Mouse (Mus musculus) CH12.LX (cell line): ENCODE measurements around the gene Rgp1. TPM values are rescaled to one million over a fixed set of nuclear protein-coding genes. Genes with fewer than 3 reads are reported as not detected.

ENCODE experiments used
- DNase-seq: peaks from one replicate; pipeline ENCODE4 v3.0.0-alpha.2; 2013; ENCODE audit errors: extremely low read depth
- H3K27ac ChIP-seq: 2 replicates; pipeline ENCODE4 v1.5.1; 2012; ENCODE audit warnings: low read depth, mild to moderate bottlenecking, control low read depth, moderate library complexity; ENCODE audit not compliant: insufficient read depth
- H3K27me3 ChIP-seq: replicated peaks from 2 replicates; pipeline ENCODE3; 2012; ENCODE audit warnings: inconsistent platforms
- H3K36me3 ChIP-seq, 2 experiments: replicated peaks in 1 of 2; 2 replicates each; pipeline versions ENCODE3 to v1.6.1; 2012; ENCODE audit warnings: inconsistent platforms in 1 of 2, low read length in 1 of 2, mild to moderate bottlenecking in 1 of 2, mixed read lengths in 1 of 2, moderate library complexity in 1 of 2; ENCODE audit not compliant: control insufficient read depth in 1 of 2, insufficient read depth in 1 of 2
- H3K4me1 ChIP-seq, 2 experiments: 2 replicates each; pipeline ENCODE4 v1.6.1; 2012; ENCODE audit warnings: inconsistent platforms in 1 of 2, moderate library complexity in 1 of 2; ENCODE audit not compliant: insufficient read depth in 2 of 2, control insufficient read depth in 1 of 2
- H3K4me2 ChIP-seq: 2 replicates; pipeline ENCODE4 v1.6.1; 2012; ENCODE audit warnings: low read depth, mild to moderate bottlenecking, control low read depth; ENCODE audit not compliant: poor library complexity, insufficient read depth, severe bottlenecking
- H3K4me3 ChIP-seq, 3 experiments: fragments of 150-350 bp in 1 of 3; sonication (generic) in 1 of 3; replicated peaks in 1 of 3; 2 replicates each; pipeline versions ENCODE3 to v1.5.1; 2011 to 2012; ENCODE audit warnings: low read depth in 2 of 3, low read length in 2 of 3, mild to moderate bottlenecking in 2 of 3, moderate library complexity in 2 of 3, control low read depth in 1 of 3, improper control_type of control experiment in 1 of 3, inconsistent platforms in 1 of 3, mixed read lengths in 1 of 3; ENCODE audit not compliant: poor library complexity in 1 of 3
- H3K79me2 ChIP-seq: replicated peaks from 2 replicates; pipeline ENCODE4 v1.6.1; 2012; ENCODE audit warnings: mild to moderate bottlenecking, moderate library complexity; ENCODE audit not compliant: control insufficient read depth, poor library complexity, insufficient read depth, severe bottlenecking; ENCODE audit errors: extremely low read depth
- H3K9ac ChIP-seq: 2 replicates; pipeline ENCODE4 v1.6.1; 2012; ENCODE audit warnings: low read depth, mild to moderate bottlenecking, control low read depth, moderate library complexity; ENCODE audit not compliant: insufficient read depth
- H3K9me3 ChIP-seq: replicated peaks from 2 replicates; pipeline ENCODE3; 2012; ENCODE audit warnings: low read length, inconsistent platforms, mixed read lengths
- BHLHE40 ChIP-seq: IDR thresholded peaks from 2 replicates; pipeline ENCODE4 v1.6.1; 2011; ENCODE audit warnings: mild to moderate bottlenecking, low read depth, low read length, improper control_type of control experiment
- CHD2 ChIP-seq: IDR thresholded peaks from 2 replicates; pipeline ENCODE4 v1.6.1; 2011; ENCODE audit warnings: low read length, improper control_type of control experiment
- CTCF ChIP-seq, 2 experiments: IDR thresholded peaks in 1 of 2; conservative IDR thresholded peaks in 1 of 2; 2 replicates each; pipeline ENCODE4 v1.5.1; 2011 to 2012; ENCODE audit warnings: low read depth in 2 of 2, low read length in 2 of 2, improper control_type of control experiment in 1 of 2, inconsistent platforms in 1 of 2, mild to moderate bottlenecking in 1 of 2, moderate library complexity in 1 of 2
- E2F4 ChIP-seq: IDR thresholded peaks from 2 replicates; pipeline ENCODE4 v1.6.1; 2011; ENCODE audit warnings: low read depth, low read length, improper control_type of control experiment; ENCODE audit not compliant: insufficient replicate concordance
- ELF1 ChIP-seq: IDR thresholded peaks from 2 replicates; pipeline ENCODE4 v1.6.1; 2014; ENCODE audit warnings: low read depth, mild to moderate bottlenecking, inconsistent platforms, low read length, improper control_type of control experiment
- EP300 ChIP-seq: IDR thresholded peaks from 2 replicates; pipeline ENCODE4 v1.6.1; 2011; ENCODE audit warnings: low read length, improper control_type of control experiment
- HCFC1 ChIP-seq: IDR thresholded peaks from 2 replicates; pipeline ENCODE4 v1.6.1; 2012; ENCODE audit warnings: low read depth, mild to moderate bottlenecking, inconsistent platforms, low read length, improper control_type of control experiment
- JUND ChIP-seq: conservative IDR thresholded peaks from 2 replicates; pipeline ENCODE4 v1.6.1; 2011; ENCODE audit warnings: low read depth, low read length, improper control_type of control experiment
- MAX ChIP-seq: IDR thresholded peaks from 2 replicates; pipeline ENCODE4 v1.6.1; 2011; ENCODE audit warnings: low read length, improper control_type of control experiment
- NELFE ChIP-seq: IDR thresholded peaks from 2 replicates; pipeline ENCODE4 v1.6.1; 2011; ENCODE audit warnings: low read depth, low read length, improper control_type of control experiment
- RAD21 ChIP-seq: IDR thresholded peaks from 2 replicates; pipeline ENCODE4 v1.6.1; 2011; ENCODE audit warnings: low read depth, mild to moderate bottlenecking, low read length, improper control_type of control experiment, moderate library complexity
- SIN3A ChIP-seq: IDR thresholded peaks from 2 replicates; pipeline ENCODE4 v1.6.1; 2012; ENCODE audit warnings: low read length, improper control_type of control experiment, inconsistent platforms
- SMC3 ChIP-seq: IDR thresholded peaks from 2 replicates; pipeline ENCODE4 v1.6.1; 2011; ENCODE audit warnings: low read depth, low read length, improper control_type of control experiment
- ZC3H11A ChIP-seq: IDR thresholded peaks from 2 replicates; pipeline ENCODE4 v1.6.1; 2012; ENCODE audit warnings: low read depth, mild to moderate bottlenecking, inconsistent platforms, low read length, improper control_type of control experiment
- ZKSCAN1 ChIP-seq: IDR thresholded peaks from 2 replicates; pipeline ENCODE4 v1.6.1; 2012; ENCODE audit warnings: low read depth, inconsistent platforms, low read length, improper control_type of control experiment, borderline replicate concordance
- ZMIZ1 ChIP-seq: IDR thresholded peaks from 2 replicates; pipeline ENCODE4 v1.6.1; 2012; ENCODE audit warnings: low read depth, mild to moderate bottlenecking, inconsistent platforms, low read length, improper control_type of control experiment
- dilution Hi-C: fragments of 300-500 bp; cut with MboI; formaldehyde crosslinking; loops from 2 replicates; pipeline ENCODE4 v1.14.3; 2020; ENCODE audit warnings: low sequenced_read_pairs; ENCODE audit not compliant: extremely low pct_unique_long_range_greater_than_20kb, extremely low pct_ligation_motif_present
- in situ Hi-C: fragments of 300-500 bp; cut with MboI; formaldehyde crosslinking; loops from 3 replicates; pipeline ENCODE4 v1.14.3; 2019; ENCODE audit warnings: low sequenced_read_pairs, low pct_ligation_motif_present, low pct_unique_long_range_greater_than_20kb, mixed read lengths
- polyA plus RNA-seq: library from polyadenylated mRNA; unstranded; fragments of >175 nt; gene quantifications from 2 replicates; pipeline ENCODE4 v1.2.1, GENCODE M21; 2012; ENCODE audit warnings: low read depth; ENCODE audit not compliant: insufficient read length
- total RNA-seq, 2 experiments: library from RNA; depleted of rRNA; stranded (reverse); fragments of 300-350 nt in 1 of 2; fragments of >200 nt in 1 of 2; gene quantifications; 2 replicates each; pipeline ENCODE4 v1.2.3; 2012 to 2014

The Rgp1 gene
- total and polyA plus RNA-seq, 3 experiments, result 10.1 to 37.0 (median 16.6) TPM

GRCm38 (mm10) chr4:43578376-43579204 is at the start of gene Rgp1, which contains the start of gene Gba2 (continued):
- peak; percentile 20; the same call in 1 of the 2 replicates for TF ChIP-seq BHLHE40

DNA sequence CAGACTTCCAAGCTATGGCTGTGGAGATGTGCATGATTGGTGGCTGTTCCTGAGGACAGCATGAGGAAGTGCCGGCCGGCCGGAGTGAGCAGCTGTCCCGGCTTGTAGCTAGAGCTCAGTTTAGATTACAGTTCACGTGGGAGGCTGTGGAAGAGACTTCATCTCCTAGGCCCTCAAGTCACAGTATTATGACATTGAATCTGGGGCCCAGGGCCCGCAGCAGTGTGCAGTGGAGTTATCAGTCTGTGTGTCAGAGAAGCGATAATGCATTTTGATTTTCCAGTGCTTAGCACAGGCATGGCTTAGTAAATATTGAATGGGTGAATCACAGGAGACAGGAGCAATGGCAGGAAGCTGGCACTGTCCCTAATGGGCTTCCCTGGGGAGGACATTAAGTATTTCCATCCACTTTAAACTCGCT is 48.4 kb upstream of the Rgp1 start:
- no peak overlapping the region for H3K4me3 ChIP-seq
- dilution Hi-C loops, result no loop called here
- H3K27me3 ChIP-seq, result peaks cover 7% of the 10 kb centered on the region
- H3K36me3 ChIP-seq, result peaks cover 40 to 53% of the 10 kb centered on the region in 2 experiments
- no peak for DNase-seq
- H3K79me2 ChIP-seq, result no peaks in the 10 kb centered on the region
- H3K9ac ChIP-seq, result no peak overlapping the region
- in situ Hi-C loops, result no loop called here
- H3K27ac ChIP-seq, result no peak overlapping the region
- H3K4me2 ChIP-seq, result no peak overlapping the region
- TF ChIP-seq ELF1, result no peak
- no peak for TF ChIP-seq EP300
- TF ChIP-seq ZC3H11A, result no peak
- TF ChIP-seq RAD21, result no peak
- no peak for TF ChIP-seq ZKSCAN1
- no peak for TF ChIP-seq ZMIZ1
- no peak for TF ChIP-seq SIN3A
- TF ChIP-seq BHLHE40, result no peak
- H3K4me1 ChIP-seq, result peaks cover 0 to 5% of the 10 kb centered on the region in 2 experiments; a peak in 1 of 4 replicates
- peaks cover 3% of the 10 kb centered on the region for H3K9me3 ChIP-seq

DNA sequence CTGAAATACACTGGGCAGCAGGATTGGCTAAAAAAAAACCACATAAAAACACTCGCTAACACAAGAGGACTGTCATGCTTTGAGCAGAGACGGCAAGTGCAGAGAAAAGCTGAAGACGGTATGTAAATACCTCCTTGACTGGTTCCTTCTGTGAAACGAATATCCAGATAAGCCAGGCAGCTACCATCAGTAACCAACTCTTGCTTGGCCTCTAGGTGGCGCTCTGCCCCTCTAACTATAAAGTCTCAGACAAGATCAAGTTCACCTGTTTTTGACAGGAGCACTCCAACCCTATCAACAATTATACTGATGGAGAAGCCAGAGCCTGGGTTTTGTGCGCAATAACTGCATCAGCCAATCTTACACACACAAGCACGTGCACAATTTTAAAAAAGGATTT is 47.9 kb upstream of the Rgp1 start:
- no peak overlapping the region for H3K4me3 ChIP-seq
- no peak overlapping the region for H3K9ac ChIP-seq
- H3K4me2 ChIP-seq, result no peak overlapping the region
- H3K4me1 ChIP-seq, result peaks cover 0 to 5% of the 10 kb centered on the region in 2 experiments; a peak in 1 of 4 replicates
- dilution Hi-C loops (no loop called here), in situ Hi-C loops (no loop called here)
- H3K9me3 ChIP-seq, result peaks cover 3% of the 10 kb centered on the region
- peaks cover 45 to 58% of the 10 kb centered on the region in 2 experiments for H3K36me3 ChIP-seq
- peak; percentile 80 for DNase-seq
- peaks cover 2% of the 10 kb centered on the region for H3K27me3 ChIP-seq
- H3K79me2 ChIP-seq, result no peaks in the 10 kb centered on the region
- H3K27ac ChIP-seq, result no peak overlapping the region
- no peak for TF ChIP-seq MAX
- TF ChIP-seq E2F4, result no peak
- TF ChIP-seq NELFE, result 0 out of 2 replicates have a peak, but pooled peaks have one; percentile 29
- TF ChIP-seq RAD21, result peak; percentile 81
- TF ChIP-seq SMC3, result peak; percentile 70
- peak; percentile 84 to 85 for TF ChIP-seq CTCF (conservative IDR thresholded peaks at IDR 0.05 in 1 of 2, IDR thresholded peaks at IDR 0.05 in 1 of 2; ENCODE audit: low read depth in 2 of 2, low read length in 2 of 2)
- no peak for TF ChIP-seq HCFC1
- TF ChIP-seq ZC3H11A, result no peak
- 0 out of 2 replicates have a peak, but pooled peaks have one; percentile 23 for TF ChIP-seq ELF1
- no peak for TF ChIP-seq JUND
- TF ChIP-seq CHD2, result no peak
